ENCODE assay signal across 14 mouse cellular contexts in the genomic region with DNA sequence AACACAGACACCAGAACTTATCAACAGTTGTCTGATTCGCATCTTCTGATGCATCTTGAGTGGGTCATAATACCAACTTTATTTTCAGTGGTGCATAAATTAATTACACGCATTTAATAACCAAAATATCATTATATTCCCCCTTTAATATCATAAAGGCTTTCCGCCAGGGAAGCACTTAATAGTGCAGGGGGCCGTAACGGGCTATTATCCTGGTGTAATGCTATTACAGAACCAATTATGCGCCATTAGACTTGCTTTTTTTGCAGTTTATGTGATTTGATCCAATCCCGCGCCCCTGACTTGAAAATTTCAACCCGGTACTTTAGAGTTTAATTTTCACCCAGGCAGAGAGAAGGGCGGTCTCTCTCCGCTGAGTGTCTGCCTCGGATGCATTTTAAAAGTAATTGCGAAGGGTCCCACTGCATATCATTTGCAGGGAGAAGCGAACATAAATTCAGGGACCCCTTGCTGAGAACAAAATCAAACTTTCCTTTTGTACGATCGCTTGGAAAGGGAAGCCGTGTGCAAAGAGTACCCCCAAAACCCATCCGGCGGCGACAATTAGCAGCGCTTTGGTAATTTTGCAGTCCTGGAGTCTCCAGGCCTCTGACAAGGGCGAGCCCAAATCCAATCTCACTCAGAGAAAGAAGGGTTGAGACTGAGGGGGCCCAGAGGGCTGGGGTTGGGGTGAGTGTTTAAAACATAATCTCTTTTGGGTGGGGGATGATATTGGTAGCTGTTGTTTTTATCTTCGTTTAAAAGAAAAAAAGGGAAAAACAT. TPM values are rescaled to one million over a fixed set of nuclear protein-coding genes. Genes with fewer than 3 reads are reported as not detected.
A peak's percentile ranks its signal among the peaks of the same experiment; 100 is the strongest.
DNase-seq lines count a peak whose midpoint lies in the region; ATAC-seq lines count a peak whose summit lies in the region.
"Had no signal": no experiment of that assay in that cellular context is flagged by ENCODE, and none has a peak within 500 bp of the region (broad histone marks: within the 10 kb centered on the region; RNA-seq: fewer than 3 reads in every experiment).

No protein-coding gene starts in this region.

- peaks cover 93% of the 10 kb centered on the region for H3K27me3 ChIP-seq in heart, embryonic 11.5 days (ENCODE audit: control insufficient read depth, insufficient read depth, low read length)
- H3K27me3 ChIP-seq in hindbrain, embryonic 13.5 days, result peaks cover 98% of the 10 kb centered on the region
- H3K27me3 ChIP-seq in midbrain, embryonic 16.5 days (ENCODE audit: control insufficient read depth, insufficient read depth, low read depth, low read length), result peaks cover 52% of the 10 kb centered on the region

- no peak overlapping the region for H3K27ac ChIP-seq in heart, embryonic 11.5 days (ENCODE audit: low read depth, low read length)
- peak overlapping the region; percentile 48; the same call in 1 of the 2 replicates for H3K27ac ChIP-seq in hindbrain, embryonic 13.5 days
- H3K27ac ChIP-seq in midbrain, embryonic 16.5 days (ENCODE audit: low read length), result no peak overlapping the region
- H3K27ac ChIP-seq: liver, embryonic 13.5 days had no signal

- intact Hi-C loops in heart, postnatal 25 days (cut with DNase I), result no loop called here

- no peaks in the 10 kb centered on the region for H3K9me3 ChIP-seq in heart, embryonic 11.5 days (replicated peaks; ENCODE audit: control insufficient read depth, low read length)
- no peaks in the 10 kb centered on the region for H3K9me3 ChIP-seq in hindbrain, embryonic 13.5 days
- H3K9me3 ChIP-seq in midbrain, embryonic 16.5 days (replicated peaks; ENCODE audit: control insufficient read depth, low read length, poor library complexity, severe bottlenecking), result no peaks in the 10 kb centered on the region
- H3K9me3 ChIP-seq: liver, embryonic 13.5 days had no signal

- no peak for ATAC-seq in heart, embryonic 11.5 days (replicated peaks; ENCODE audit: insufficient number of reproducible peaks, low FRiP score, low TSS enrichment)
- no peak for ATAC-seq in hindbrain, embryonic 13.5 days (ENCODE audit: low FRiP score)
- no peak for ATAC-seq in midbrain, embryonic 16.5 days

- 7% methylated on average over 23 of the region's 23 CpGs for WGBS in heart, embryonic 11.5 days (ENCODE audit: insufficient replicate concordance)
- WGBS in hindbrain, embryonic 13.5 days, result 5% methylated on average over 23 of the region's 23 CpGs
- 4% methylated on average over 23 of the region's 23 CpGs for WGBS in midbrain, embryonic 16.5 days

- H3K36me3 ChIP-seq in heart, embryonic 11.5 days (ENCODE audit: control insufficient read depth, insufficient read depth, low read length), result no peaks in the 10 kb centered on the region
- H3K36me3 ChIP-seq in hindbrain, embryonic 13.5 days, result no peaks in the 10 kb centered on the region
- H3K36me3 ChIP-seq in midbrain, embryonic 16.5 days (ENCODE audit: control insufficient read depth, insufficient read depth, low read length), result no peaks in the 10 kb centered on the region
- H3K36me3 ChIP-seq: liver, embryonic 13.5 days had no signal

- H3K4me1 ChIP-seq in heart, embryonic 11.5 days (ENCODE audit: control insufficient read depth, insufficient read depth, low read length), result peaks cover 5% of the 10 kb centered on the region; the same call in 1 of the 2 replicates
- H3K4me1 ChIP-seq in hindbrain, embryonic 13.5 days (replicated peaks), result peaks cover 41% of the 10 kb centered on the region
- peaks cover 26% of the 10 kb centered on the region for H3K4me1 ChIP-seq in midbrain, embryonic 16.5 days (ENCODE audit: control insufficient read depth, insufficient read depth, low read length)
- H3K4me1 ChIP-seq: liver, embryonic 13.5 days had no signal

- no peak overlapping the region; the same call in 1 of the 2 replicates for H3K4me3 ChIP-seq in heart, embryonic 11.5 days (ENCODE audit: low read depth, low read length)
- peak overlapping the region; percentile 43 for H3K4me3 ChIP-seq in hindbrain, embryonic 13.5 days
- H3K4me3 ChIP-seq in midbrain, embryonic 16.5 days (ENCODE audit: low read depth, low read length), result peak overlapping the region; percentile 37
- H3K4me3 ChIP-seq: liver, embryonic 13.5 days had no signal

- H3K4me2 ChIP-seq in heart, embryonic 11.5 days, result peak overlapping the region; percentile 52; the same call in 1 of the 2 replicates
- peak overlapping the region; percentile 66 for H3K4me2 ChIP-seq in hindbrain, embryonic 13.5 days
- H3K4me2 ChIP-seq in midbrain, embryonic 16.5 days (ENCODE audit: low read length), result peak overlapping the region; percentile 63

- H3K9ac ChIP-seq in heart, embryonic 11.5 days (ENCODE audit: low read depth, low read length), result no peak overlapping the region
- H3K9ac ChIP-seq in hindbrain, embryonic 13.5 days, result no peak overlapping the region
- no peak overlapping the region for H3K9ac ChIP-seq in midbrain, embryonic 16.5 days (ENCODE audit: low read depth, low read length)
- H3K9ac ChIP-seq: liver, embryonic 13.5 days had no signal

- DNase-seq in heart, postnatal 25 days (ENCODE audit: low spot score), result no peak
- peak; percentile 29 for DNase-seq in embryo, embryonic 9.5 days (ENCODE audit: extremely low spot score)
- no peak for DNase-seq in layer of hippocampus, adult 18-20 months (ENCODE audit: low spot score in 2 of 2)
- no peak for DNase-seq in spleen, postnatal 4 days (ENCODE audit: low spot score in 2 of 2)
- DNase-seq in spleen, adult 12 weeks (ENCODE audit: low spot score), result no peak
- DNase-seq: liver, embryonic 13.5 days had no signal

RNA-seq across cellular contexts. Expression of a gene that starts 0.6 kb away (rescaled TPM):
- polyA plus RNA-seq in heart, embryonic 11.5 days (2014; fragmentation: Nextera tagmentation; extraction: Ambion mirVana), result not detected in 2 replicates
- not detected for total RNA-seq in heart, postnatal 25 days (2021)
- polyA plus RNA-seq in hindbrain, embryonic 13.5 days (2015; fragmentation: Nextera tagmentation; extraction: Ambion mirVana), result 39.1 and 42.4 TPM in 2 replicates
- 1.4 and 2.0 TPM in 2 replicates for polyA plus RNA-seq in midbrain, embryonic 16.5 days (2015; fragmentation: Nextera tagmentation; extraction: Ambion mirVana)
- total RNA-seq in layer of hippocampus, adult 18-20 months (2021), result under 1 TPM; 0.18 to 0.35 TPM
- total RNA-seq: gastrocnemius, postnatal 14 days; megakaryocyte, adult 5-6 weeks; MEL had no signal
- polyA plus RNA-seq: small intestine, adult 2 months; thymus, postnatal 0 days had no signal

Comparison
In these comparisons a context has a peak if more than half of its experiments do, and no peak if none do; other contexts are left out.
1. RNA of a gene that starts 0.6 kb away (polyA plus RNA-seq): 39.1 to 42.4 TPM in hindbrain, embryonic 13.5 days; 1.4 to 2.0 TPM in midbrain, embryonic 16.5 days and not detected in heart, embryonic 11.5 days; every median in the first group is over 10 times any median in the second.
2. Peak in every context shown above with its lines, with median percentiles within 50 percentile points of each other: H3K4me2 ChIP-seq.